Mouse (Mus musculus): ENCODE measurements around the gene Glis3.

Glis3 gene

DNA sequence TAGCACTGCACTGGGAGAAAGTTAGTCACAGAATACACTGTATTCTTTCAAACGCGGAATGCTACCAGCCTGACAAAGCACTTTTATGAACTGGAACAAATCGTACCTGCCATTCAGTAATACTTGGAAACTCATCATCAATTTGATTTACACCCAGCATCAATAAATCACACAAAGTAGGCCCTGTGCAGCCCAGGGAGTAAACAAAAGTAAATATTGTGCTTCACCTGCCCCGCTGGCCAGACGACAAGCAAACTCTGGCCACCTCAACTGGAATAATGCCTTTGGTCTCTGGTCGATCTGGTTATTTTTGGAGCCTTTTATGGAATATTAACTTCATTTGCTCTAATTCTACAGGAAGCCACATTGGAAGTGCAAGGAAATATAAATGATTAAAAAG, 23.0 kb downstream of the Glis3 start:
- in situ Hi-C loops (cut with MboI; ENCODE audit: unreplicated experiment in 2 of 2) = no loop called here

GRCm38 (mm10) chr19:28655166-28655565, 24.7 kb downstream of the Glis3 start:
- in situ Hi-C loops (cut with MboI; ENCODE audit: unreplicated experiment in 2 of 2) = no loop called here

DNA sequence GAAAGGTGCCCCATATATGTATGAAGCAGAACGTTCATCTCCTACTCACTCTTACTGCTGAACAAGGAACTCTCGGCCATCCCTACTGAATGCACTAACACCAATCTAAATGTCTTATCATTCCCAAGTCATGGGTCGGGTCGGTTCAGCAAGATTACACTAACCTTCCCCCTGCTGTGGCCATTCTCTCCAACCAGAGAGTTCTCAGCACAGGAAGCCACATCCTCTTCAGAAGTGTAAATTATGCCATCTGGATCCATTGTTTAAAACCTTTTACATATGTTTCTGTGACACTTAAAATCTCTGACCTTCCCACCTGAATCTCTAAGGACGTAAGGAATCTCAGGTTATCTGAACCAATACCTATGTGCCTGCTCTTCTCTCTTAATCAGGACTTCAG, 29.0 kb downstream of the Glis3 start:
- in situ Hi-C loops (cut with MboI; ENCODE audit: unreplicated experiment in 2 of 2) = no loop called here

DNA sequence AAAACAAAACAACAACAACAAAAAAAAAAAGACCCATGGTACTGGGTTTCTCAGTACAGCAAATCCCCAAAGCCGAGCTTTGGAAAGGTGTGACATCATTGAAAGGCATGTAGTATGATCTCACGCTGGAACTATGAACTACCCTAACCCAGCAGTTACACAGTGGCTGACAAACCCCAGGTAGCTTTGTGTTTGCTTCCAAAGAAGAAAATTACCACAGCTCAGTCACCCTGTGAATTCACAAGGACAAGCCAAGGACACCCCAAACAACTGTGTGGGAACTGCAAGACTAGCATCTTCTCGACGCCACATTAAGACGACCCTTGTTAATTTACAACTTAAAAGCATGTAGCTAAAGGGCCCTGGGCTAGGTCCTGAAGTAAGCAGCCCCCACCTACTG, 30.4 kb downstream of the Glis3 start:
- in situ Hi-C loops (cut with MboI; ENCODE audit: unreplicated experiment in 2 of 2) = no loop called here

DNA sequence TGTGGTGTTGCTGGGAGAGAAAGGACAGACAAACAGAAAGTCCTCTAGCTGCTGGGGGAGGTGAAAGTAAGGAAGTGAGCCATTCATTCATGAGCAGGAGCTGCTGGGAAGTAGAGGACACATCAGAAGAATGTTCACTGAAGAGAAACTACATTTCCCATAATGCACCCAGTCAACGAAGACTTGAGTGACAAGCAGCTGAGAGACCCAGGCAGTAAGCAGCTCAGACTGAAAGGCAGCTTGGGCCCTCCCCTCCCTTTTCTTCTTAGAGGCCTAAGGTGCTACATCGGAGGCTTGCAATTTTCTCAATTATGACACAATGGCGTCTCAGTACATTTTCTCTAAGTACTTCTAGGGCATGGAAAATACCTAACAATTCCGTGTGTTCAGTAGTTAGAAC, 31.0 kb downstream of the Glis3 start:
- in situ Hi-C loops (cut with MboI; ENCODE audit: unreplicated experiment in 2 of 2) = no loop called here

GRCm38 (mm10) chr19:28647424-28647823, 32.5 kb downstream of the Glis3 start:
- in situ Hi-C loops (cut with MboI; ENCODE audit: unreplicated experiment in 2 of 2) = no loop called here

DNA sequence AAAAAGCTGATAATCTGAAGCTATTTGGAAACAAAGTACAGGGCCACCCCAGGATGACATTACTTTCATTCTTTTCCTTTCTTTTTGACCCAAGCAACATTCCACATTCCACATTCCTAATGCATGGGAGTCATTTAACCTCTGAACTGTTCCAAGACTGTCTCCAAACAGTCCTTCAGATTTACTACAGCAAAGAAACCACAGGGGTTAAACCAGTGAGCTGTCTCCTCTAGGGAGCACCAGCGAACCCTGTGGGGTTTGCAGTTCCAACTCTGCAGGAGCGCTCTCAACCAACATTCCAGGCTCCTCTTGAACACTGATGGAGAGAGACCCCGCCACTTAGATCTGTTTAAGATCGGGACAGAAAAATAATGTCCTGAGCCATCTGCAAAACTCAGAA, 33.6 kb downstream of the Glis3 start:
- in situ Hi-C loops (cut with MboI; ENCODE audit: unreplicated experiment in 2 of 2) = no loop called here

GRCm38 (mm10) chr19:28640861-28641381, 39.0 kb downstream of the Glis3 start:
- in situ Hi-C loops (cut with MboI; ENCODE audit: unreplicated experiment in 2 of 2) = no loop called here

- in situ Hi-C loops (cut with MboI; ENCODE audit: unreplicated experiment in 2 of 2) = no loop called here
Measured at GRCm38 (mm10) chr19:28635991-28636553, 43.8 kb downstream of the Glis3 start.

- in situ Hi-C loops (cut with MboI; ENCODE audit: unreplicated experiment in 2 of 2) = no loop called here
Measured at GRCm38 (mm10) chr19:28634986-28635385, 44.9 kb downstream of the Glis3 start.

DNA sequence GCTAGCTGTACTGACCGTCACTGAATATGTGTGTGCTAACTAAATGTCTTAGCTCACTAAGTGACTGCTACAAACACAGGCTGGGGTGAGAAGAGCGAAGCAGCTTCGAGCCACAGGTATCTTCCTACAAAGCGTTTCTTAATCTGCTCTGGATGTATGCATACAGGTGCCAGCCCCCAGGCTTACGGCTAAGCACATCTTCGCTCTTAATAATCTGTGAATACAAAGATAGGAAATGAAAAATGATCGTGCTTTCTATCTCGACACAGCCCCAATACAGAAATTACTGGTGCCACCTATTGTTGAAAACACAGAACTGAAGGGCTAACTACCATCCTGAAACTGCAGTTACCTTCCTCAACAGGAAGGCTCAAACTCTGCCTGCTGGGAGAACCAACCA, 51.5 kb downstream of the Glis3 start:
- in situ Hi-C loops (cut with MboI; ENCODE audit: unreplicated experiment in 2 of 2) = no loop called here

- in situ Hi-C loops (cut with MboI; ENCODE audit: unreplicated experiment in 2 of 2) = no loop called here
Measured at GRCm38 (mm10) chr19:28626189-28626588, 53.7 kb downstream of the Glis3 start.

DNA sequence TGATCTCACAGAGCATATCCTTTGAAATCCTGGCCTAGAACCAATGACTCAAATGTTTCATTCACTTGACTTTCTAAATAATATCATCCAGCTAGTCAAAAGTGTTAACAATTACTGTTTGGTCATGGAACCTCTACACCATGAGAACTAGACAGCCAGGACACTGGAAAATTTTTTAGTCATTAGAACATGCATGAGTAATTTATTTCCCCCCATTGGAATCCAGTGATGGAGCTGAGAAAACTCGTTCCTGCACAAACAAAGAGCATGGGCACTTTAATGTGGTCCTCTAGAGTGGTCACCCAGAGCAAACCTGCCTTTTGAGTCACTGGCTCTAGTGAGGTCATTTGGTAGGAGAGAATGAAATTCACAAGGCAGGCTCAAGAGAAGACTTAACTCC, 55.3 kb downstream of the Glis3 start:
- in situ Hi-C loops (cut with MboI; ENCODE audit: unreplicated experiment in 2 of 2) = no loop called here

DNA sequence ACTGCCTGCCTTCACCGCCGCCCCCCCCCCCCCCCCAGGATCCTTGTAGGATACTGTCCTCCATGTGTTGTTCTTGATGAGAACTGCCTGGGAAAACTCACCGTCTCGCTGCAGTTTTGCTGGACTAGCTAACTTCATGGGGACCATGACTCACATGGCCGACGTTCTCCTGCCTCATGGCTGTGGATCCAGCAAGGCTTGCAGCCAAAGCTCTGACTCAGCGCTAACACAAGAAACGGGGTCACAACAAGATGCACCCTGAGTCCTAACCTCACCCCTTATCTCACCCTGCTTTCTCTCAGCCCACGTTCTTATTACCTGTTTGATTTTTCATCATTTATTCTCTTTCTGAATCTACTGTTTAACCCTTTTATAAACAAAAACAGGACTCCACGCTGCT, 56.2 kb downstream of the Glis3 start:
- in situ Hi-C loops (cut with MboI; ENCODE audit: unreplicated experiment in 2 of 2) = no loop called here

GRCm38 (mm10) chr19:28621608-28622505, 58.0 kb downstream of the Glis3 start:
- in situ Hi-C loops (cut with MboI; ENCODE audit: unreplicated experiment in 2 of 2) = no loop called here

- in situ Hi-C loops (cut with MboI; ENCODE audit: unreplicated experiment in 2 of 2) = no loop called here
Measured at GRCm38 (mm10) chr19:28617736-28618135, 62.1 kb downstream of the Glis3 start.

DNA sequence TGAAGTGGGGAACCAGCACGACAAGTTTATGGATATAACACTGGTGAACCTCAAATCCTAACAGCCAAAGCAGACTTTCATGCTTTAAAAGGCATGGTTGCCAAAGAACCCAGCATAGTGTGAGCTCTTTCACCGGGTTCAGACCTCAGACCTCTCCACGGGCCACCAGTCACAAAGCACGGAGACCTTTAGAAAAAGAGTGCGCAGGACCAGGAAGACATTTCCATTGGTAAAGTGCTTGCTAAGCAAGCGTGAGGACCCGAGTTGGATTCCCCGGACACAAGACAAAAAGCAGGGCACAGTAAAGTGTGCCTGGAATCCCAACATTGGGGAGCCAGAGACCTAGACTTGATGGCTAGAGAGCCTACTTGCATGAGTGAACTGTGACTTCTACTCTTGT, 62.7 kb downstream of the Glis3 start:
- in situ Hi-C loops (cut with MboI; ENCODE audit: unreplicated experiment in 2 of 2) = no loop called here

DNA sequence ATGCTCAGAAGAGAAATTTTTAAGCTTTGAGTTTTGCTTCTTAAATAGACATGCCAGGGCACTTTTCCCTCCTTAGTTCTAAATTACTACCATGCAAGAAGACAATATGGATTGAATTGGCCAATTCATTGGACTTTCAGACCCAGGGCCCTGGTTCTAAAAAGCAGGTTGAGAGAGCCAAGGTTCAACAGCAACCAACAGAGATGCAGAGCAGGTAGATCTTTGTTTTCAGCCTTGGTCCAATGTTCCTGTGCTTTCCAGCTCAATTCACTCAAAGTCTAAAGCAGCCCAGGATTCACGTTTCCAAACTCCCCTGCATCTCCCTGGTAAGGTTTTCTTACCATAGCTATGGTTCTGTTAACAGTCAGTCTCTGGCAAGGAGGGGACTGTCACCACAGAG, 63.4 kb downstream of the Glis3 start:
- in situ Hi-C loops (cut with MboI; ENCODE audit: unreplicated experiment in 2 of 2) = no loop called here

DNA sequence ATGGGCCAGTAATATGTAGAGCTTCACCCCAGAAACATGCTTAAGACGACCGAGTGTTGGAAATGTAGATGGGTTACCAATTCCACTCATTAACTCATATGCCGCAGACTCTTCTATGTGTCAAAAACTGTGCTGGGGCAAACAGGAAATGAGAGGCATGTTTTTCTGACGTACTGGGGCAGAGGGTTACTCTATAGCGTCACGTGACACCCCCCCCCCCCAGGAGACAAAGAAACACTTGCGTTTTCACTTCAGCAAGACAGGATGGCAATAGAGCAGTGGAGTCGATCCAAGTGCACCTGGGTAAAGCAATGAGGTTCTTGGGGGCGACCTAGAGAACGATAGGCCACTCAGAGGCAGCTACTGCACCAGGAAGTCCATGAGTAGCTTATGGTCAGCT, 67.6 kb downstream of the Glis3 start:
- in situ Hi-C loops (cut with MboI; ENCODE audit: unreplicated experiment in 2 of 2) = no loop called here

GRCm38 (mm10) chr19:28608747-28609146, 71.1 kb downstream of the Glis3 start:
- in situ Hi-C loops (cut with MboI; ENCODE audit: unreplicated experiment in 2 of 2) = no loop called here

- in situ Hi-C loops (cut with MboI; ENCODE audit: unreplicated experiment in 2 of 2) = no loop called here
Measured at GRCm38 (mm10) chr19:28608277-28608676, 71.6 kb downstream of the Glis3 start.

- in situ Hi-C loops (cut with MboI; ENCODE audit: unreplicated experiment in 2 of 2) = no loop called here
Measured at GRCm38 (mm10) chr19:28600866-28601265, 79.0 kb downstream of the Glis3 start.
